Mouse (Mus musculus) olfactory bulb, adult 2 months (tissue): ENCODE measurements around the gene Sulf2. TPM values are rescaled to one million over a fixed set of nuclear protein-coding genes. Genes with fewer than 3 reads are reported as not detected.
A peak's percentile ranks its signal among the peaks of the same experiment; 100 is the strongest.

Source experiments
- H3K27ac ChIP-seq: fragments of 200-500 bp; 2 replicates; pipeline ENCODE4 v1.5.1; 2012; ENCODE audit warnings: low read depth, low read length; ENCODE audit not compliant: insufficient read depth
- H3K4me1 ChIP-seq: fragments of 200-500 bp; 2 replicates; pipeline ENCODE4 v1.6.1; 2012; ENCODE audit warnings: low read length; ENCODE audit not compliant: control insufficient read depth, insufficient read depth
- H3K4me3 ChIP-seq: fragments of 200-500 bp; 2 replicates; pipeline ENCODE4 v1.5.1; 2012; ENCODE audit warnings: mild to moderate bottlenecking, low read depth, low read length, moderate library complexity; ENCODE audit not compliant: insufficient read depth
- CTCF ChIP-seq: fragments of 200-500 bp; IDR thresholded peaks from 2 replicates; pipeline ENCODE4 v1.5.1; 2012; ENCODE audit warnings: low read depth, mild to moderate bottlenecking, low read length, moderate library complexity; ENCODE audit not compliant: insufficient read depth
- POLR2A ChIP-seq: fragments of 200-500 bp; IDR thresholded peaks from 2 replicates; pipeline ENCODE4 v1.6.1; 2012; ENCODE audit warnings: mild to moderate bottlenecking, low read depth, low read length, moderate library complexity; ENCODE audit not compliant: insufficient read depth
- WGBS: fragments of 180-500 bp; shearing (Covaris S2); methylation state at CpG from one replicate; pipeline ENCODE4 v1.1.7; 2018; 5-methylcytosine and 5-hydroxymethylcytosine counted together
- polyA plus RNA-seq: library from polyadenylated mRNA; stranded (reverse); fragments of >200 nt; gene quantifications from 2 replicates; pipeline ENCODE4 v1.2.4, GENCODE M21; 2012; ENCODE audit warnings: low replicate concordance; ENCODE audit not compliant: missing spikeins, insufficient read depth, insufficient read length

Gene Sulf2
- not detected in 2 replicates for polyA plus RNA-seq

- Histone ChIP-seq H3K4me1 (peaks cover 40% of the 10 kb centered on the region), H3K4me3 (peak within 1 kb of the TSS; percentile 42), H3K27ac (peak within 1 kb of the TSS; percentile 53; the same call in 1 of the 2 replicates)
- whole genome bisulfite sequencing = under 1% methylated on average over 23 of the region's 23 CpGs
- TF ChIP-seq CTCF (peak; percentile 79), POLR2A (no peak)
These were observed at the start of gene Sulf2 for GRCm38 (mm10) chr2:166155454-166155815. Sulf2 (minus strand) TSS chr2:166155663.

- Histone ChIP-seq H3K27ac (no peak overlapping the region), H3K4me1 (no peaks in the 10 kb centered on the region), H3K4me3 (no peak overlapping the region)
- TF ChIP-seq CTCF = no peak
- TF ChIP-seq POLR2A = no peak
- 91% methylated on average over 13 of the region's 13 CpGs for WGBS
These were observed 48.7 kb upstream of the Sulf2 start for GRCm38 (mm10) chr2:166204174-166204573.

- H3K4me3 ChIP-seq = no peak overlapping the region
- TF ChIP-seq CTCF = no peak
- no peak for TF ChIP-seq POLR2A
- WGBS = 94% methylated on average over 11 of the region's 12 CpGs
These were observed 48.2 kb upstream of the Sulf2 start for GRCm38 (mm10) chr2:166203647-166204046.

GRCm38 (mm10) chr2:166197964-166198363 lies 42.5 kb upstream of the Sulf2 start:
- H3K4me3 ChIP-seq = no peak overlapping the region
- H3K27ac ChIP-seq = no peak overlapping the region
- H3K4me1 ChIP-seq = no peaks in the 10 kb centered on the region
- TF ChIP-seq CTCF (no peak), POLR2A (no peak)
- WGBS = 84% methylated on average over 7 of the region's 7 CpGs

More at GRCm38 (mm10) chr2:166203647-166204046, 48.2 kb upstream of the Sulf2 start:
- H3K27ac ChIP-seq = no peak overlapping the region
- H3K4me1 ChIP-seq = no peaks in the 10 kb centered on the region

GRCm38 (mm10) chr2:166197064-166197463 lies 41.6 kb upstream of the Sulf2 start:
- TF ChIP-seq CTCF = no peak
- TF ChIP-seq POLR2A = no peak
- H3K4me3 ChIP-seq = no peak overlapping the region
- WGBS = 90% methylated on average over 6 of the region's 6 CpGs
- no peaks in the 10 kb centered on the region for H3K4me1 ChIP-seq
- no peak overlapping the region for H3K27ac ChIP-seq

GRCm38 (mm10) chr2:166196080-166196786 lies 40.8 kb upstream of the Sulf2 start:
- Histone ChIP-seq H3K27ac (no peak overlapping the region), H3K4me3 (no peak overlapping the region), H3K4me1 (no peaks in the 10 kb centered on the region)
- WGBS = 82% methylated on average over 13 of the region's 13 CpGs
- TF ChIP-seq CTCF = no peak
- TF ChIP-seq POLR2A = no peak

- WGBS = 81% methylated on average over 6 of the region's 6 CpGs
- Histone ChIP-seq H3K4me3 (no peak overlapping the region), H3K4me1 (no peaks in the 10 kb centered on the region), H3K27ac (no peak overlapping the region)
- TF ChIP-seq POLR2A = no peak
- TF ChIP-seq CTCF = no peak
These were observed 39.6 kb upstream of the Sulf2 start for GRCm38 (mm10) chr2:166195041-166195440.

GRCm38 (mm10) chr2:166194112-166194758 lies 38.8 kb upstream of the Sulf2 start:
- TF ChIP-seq POLR2A = no peak
- Histone ChIP-seq H3K4me1 (no peaks in the 10 kb centered on the region), H3K4me3 (no peak overlapping the region), H3K27ac (no peak overlapping the region)
- 79% methylated on average over 16 of the region's 16 CpGs for WGBS

- no peak overlapping the region for H3K4me3 ChIP-seq
- TF ChIP-seq CTCF (no peak), POLR2A (no peak)
- no peaks in the 10 kb centered on the region for H3K4me1 ChIP-seq
- no peak overlapping the region for H3K27ac ChIP-seq
- WGBS = 88% methylated on average over 3 of the region's 3 CpGs
These were observed 38.0 kb upstream of the Sulf2 start for GRCm38 (mm10) chr2:166193509-166193908.
